Mouse (Mus musculus) megakaryocyte, embryonic 14.5 days (primary cell): ENCODE measurements around the gene Hcrt.

Experiments
- FLI1 ChIP-seq: IDR thresholded peaks from 2 replicates; pipeline ENCODE4 v1.6.1; 2012; ENCODE audit warnings: low read length, inconsistent platforms, mixed read lengths
- GATA1 ChIP-seq: IDR thresholded peaks from 3 replicates; pipeline ENCODE4 v1.6.1; 2012; ENCODE audit warnings: mixed read lengths, low read length, inconsistent platforms, borderline replicate concordance

GRCm38 (mm10) chr11:100782568-100782967 lies 19.8 kb upstream of the Hcrt start:
- TF ChIP-seq GATA1 (no peak), FLI1 (no peak)
